Mouse (Mus musculus) olfactory bulb, adult 2 months (tissue): ENCODE data around the gene Idh3b. TPM values are rescaled to one million over a fixed set of nuclear protein-coding genes. Genes with fewer than 3 reads are reported as not detected.

ENCODE experiments used
- H3K27ac ChIP-seq: fragments of 200-500 bp; 2 replicates; pipeline ENCODE4 v1.5.1; 2012; ENCODE audit warnings: low read depth, low read length; ENCODE audit not compliant: insufficient read depth
- H3K4me1 ChIP-seq: fragments of 200-500 bp; 2 replicates; pipeline ENCODE4 v1.6.1; 2012; ENCODE audit warnings: low read length; ENCODE audit not compliant: control insufficient read depth, insufficient read depth
- H3K4me3 ChIP-seq: fragments of 200-500 bp; 2 replicates; pipeline ENCODE4 v1.5.1; 2012; ENCODE audit warnings: mild to moderate bottlenecking, low read depth, low read length, moderate library complexity; ENCODE audit not compliant: insufficient read depth
- CTCF ChIP-seq: fragments of 200-500 bp; IDR thresholded peaks from 2 replicates; pipeline ENCODE4 v1.5.1; 2012; ENCODE audit warnings: low read depth, mild to moderate bottlenecking, low read length, moderate library complexity; ENCODE audit not compliant: insufficient read depth
- POLR2A ChIP-seq: fragments of 200-500 bp; IDR thresholded peaks from 2 replicates; pipeline ENCODE4 v1.6.1; 2012; ENCODE audit warnings: mild to moderate bottlenecking, low read depth, low read length, moderate library complexity; ENCODE audit not compliant: insufficient read depth
- WGBS: fragments of 180-500 bp; shearing (Covaris S2); methylation state at CpG from one replicate; pipeline ENCODE4 v1.1.7; 2018; 5-methylcytosine and 5-hydroxymethylcytosine counted together
- polyA plus RNA-seq: library from polyadenylated mRNA; stranded (reverse); fragments of >200 nt; gene quantifications from 2 replicates; pipeline ENCODE4 v1.2.4, GENCODE M21; 2012; ENCODE audit warnings: low replicate concordance; ENCODE audit not compliant: missing spikeins, insufficient read depth, insufficient read length

Idh3b gene
- polyA plus RNA-seq, 1 experiment: not detected

DNA sequence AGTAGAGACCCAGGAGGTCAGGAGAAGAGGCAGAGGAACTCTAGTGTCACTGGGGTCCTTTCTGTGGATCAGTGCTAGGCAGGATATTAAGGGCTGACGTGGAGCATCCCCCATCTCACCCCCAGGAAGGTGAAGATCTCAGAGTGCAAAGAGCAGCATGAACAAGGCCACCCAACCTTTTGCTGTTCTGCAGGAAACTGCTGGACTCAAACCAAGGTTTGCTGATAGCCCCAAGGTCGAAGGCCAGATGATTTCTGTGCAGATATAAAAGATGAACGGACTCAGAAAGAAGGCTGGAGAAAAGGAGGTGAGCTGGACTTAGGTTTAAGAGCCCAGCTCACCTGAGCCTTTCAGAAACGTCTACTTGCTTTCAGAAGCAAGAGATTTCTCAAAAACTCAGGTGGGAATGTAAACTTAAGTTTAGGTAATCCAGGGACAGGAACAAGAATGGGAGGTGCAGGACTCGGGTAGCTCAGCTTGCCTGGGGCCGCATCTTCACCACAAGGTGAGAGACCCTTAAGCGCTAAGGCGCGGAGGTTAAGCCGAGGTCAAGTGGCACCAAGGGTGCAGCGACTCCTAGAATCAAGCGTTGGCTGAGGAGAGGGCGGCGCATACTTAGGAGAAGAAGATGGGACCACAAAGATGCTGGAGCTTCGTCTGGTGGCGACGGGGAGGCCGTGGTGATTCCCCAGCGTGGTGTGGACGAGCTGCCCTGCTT lies 10.0 kb upstream of the Idh3b start:
- WGBS: 19% methylated on average over 20 of the region's 20 CpGs
- Histone ChIP-seq H3K27ac (no peak overlapping the region; the same call in 1 of the 2 replicates), H3K4me1 (peaks cover 15% of the 10 kb centered on the region), H3K4me3 (peak overlapping the region; percentile 51)
- TF ChIP-seq CTCF (no peak), POLR2A (no peak)

GRCm38 (mm10) chr2:130293486-130293885 lies 9.1 kb upstream of the Idh3b start:
- Histone ChIP-seq H3K4me1 (peaks cover 15% of the 10 kb centered on the region), H3K27ac (no peak overlapping the region), H3K4me3 (no peak overlapping the region)
- WGBS: 15% methylated on average over 4 of the region's 4 CpGs
- TF ChIP-seq CTCF: no peak
- no peak for TF ChIP-seq POLR2A

- Histone ChIP-seq H3K27ac (no peak overlapping the region), H3K4me3 (no peak overlapping the region), H3K4me1 (peaks cover 15% of the 10 kb centered on the region)
- TF ChIP-seq POLR2A: no peak
- no peak for TF ChIP-seq CTCF
- WGBS: 52% methylated on average over 3 of the region's 3 CpGs
Observed at GRCm38 (mm10) chr2:130293009-130293408, 8.7 kb upstream of the Idh3b start.

- no peak overlapping the region for H3K27ac ChIP-seq
- no peak overlapping the region for H3K4me3 ChIP-seq
- no peak for TF ChIP-seq POLR2A
- TF ChIP-seq CTCF: 0 out of 2 replicates have a peak, but pooled peaks have one; percentile 8
- H3K4me1 ChIP-seq: peaks cover 15% of the 10 kb centered on the region
- 5% methylated on average over 8 of the region's 8 CpGs for WGBS
Observed at GRCm38 (mm10) chr2:130291434-130291833, 7.1 kb upstream of the Idh3b start.

DNA sequence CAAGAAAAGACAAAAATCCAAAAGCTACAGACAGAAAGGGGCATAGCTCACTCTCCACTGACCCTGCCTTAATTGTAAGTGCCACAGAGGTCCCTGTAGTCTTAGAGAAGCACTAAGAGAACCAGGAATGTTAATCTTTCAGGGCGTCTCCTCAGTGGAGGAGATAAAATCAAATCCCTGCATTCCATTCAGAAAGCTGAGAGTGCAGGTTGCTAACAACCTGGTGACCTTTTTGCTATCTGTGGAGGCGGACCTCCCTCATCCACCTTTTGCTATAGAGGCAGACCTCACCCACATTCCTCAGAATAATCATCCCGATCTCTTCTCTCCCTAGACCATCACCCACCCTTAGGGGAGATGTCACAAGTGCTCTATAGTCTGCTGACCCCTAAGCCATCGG lies 4.7 kb upstream of the Idh3b start:
- no peak for TF ChIP-seq POLR2A
- no peak for TF ChIP-seq CTCF
- peaks cover 3% of the 10 kb centered on the region; the same call in 1 of the 2 replicates for H3K4me1 ChIP-seq
- no peak overlapping the region for H3K27ac ChIP-seq
- WGBS: 81% methylated on average over 4 of the region's 4 CpGs
- no peak overlapping the region for H3K4me3 ChIP-seq

- Histone ChIP-seq H3K27ac (no peak overlapping the region), H3K4me1 (peaks cover 6% of the 10 kb centered on the region), H3K4me3 (no peak overlapping the region)
- TF ChIP-seq CTCF: no peak
- TF ChIP-seq POLR2A: no peak
- 23% methylated on average over 4 of the region's 4 CpGs for WGBS
Observed at GRCm38 (mm10) chr2:130280818-130281217, 3.5 kb downstream of the Idh3b start.

- Histone ChIP-seq H3K4me1 (peaks cover 6% of the 10 kb centered on the region), H3K27ac (no peak overlapping the region), H3K4me3 (no peak overlapping the region)
- no peak for TF ChIP-seq POLR2A
- TF ChIP-seq CTCF: no peak
- 38% methylated on average over 7 of the region's 7 CpGs for WGBS
Observed at GRCm38 (mm10) chr2:130280224-130280623, 4.1 kb downstream of the Idh3b start.

- Histone ChIP-seq H3K4me3 (no peak overlapping the region), H3K4me1 (peaks cover 6% of the 10 kb centered on the region), H3K27ac (no peak overlapping the region)
- WGBS: 46% methylated on average over 8 of the region's 8 CpGs
- TF ChIP-seq POLR2A (no peak), CTCF (no peak)
Observed at GRCm38 (mm10) chr2:130279600-130280091, 4.7 kb downstream of the Idh3b start.

- Histone ChIP-seq H3K4me3 (no peak overlapping the region), H3K27ac (no peak overlapping the region), H3K4me1 (no peaks in the 10 kb centered on the region; the same call in none of the 2 replicates)
- no peak for TF ChIP-seq POLR2A
- TF ChIP-seq CTCF: peak; percentile 46; the same call in 1 of the 2 replicates
- 44% methylated on average over 6 of the region's 6 CpGs for WGBS
Observed at GRCm38 (mm10) chr2:130275649-130276048, 8.7 kb downstream of the Idh3b start.
